Mouse (Mus musculus): ENCODE results near the gene Rps26. TPM values are rescaled to one million over a fixed set of nuclear protein-coding genes. Genes with fewer than 3 reads are reported as not detected.
A peak's percentile ranks its signal among the peaks of the same experiment; 100 is the strongest.

Gene Rps26
- total and polyA plus RNA-seq, 2 experiments from 2014 or later: 398 to 1,580 TPM

- peak; percentile 65 for ATAC-seq (ENCODE audit: low FRiP score)
- Histone ChIP-seq H3K27ac (ENCODE audit: low read depth, low read length) (peak overlapping the region; percentile 77), H3K4me1 (ENCODE audit: insufficient read depth, low read length) (peaks cover 8% of the 10 kb centered on the region; the same call in 1 of the 2 replicates)
These were observed 42.5 kb upstream of the Rps26 start for GRCm38 (mm10) chr10:128668790-128669672.

DNA sequence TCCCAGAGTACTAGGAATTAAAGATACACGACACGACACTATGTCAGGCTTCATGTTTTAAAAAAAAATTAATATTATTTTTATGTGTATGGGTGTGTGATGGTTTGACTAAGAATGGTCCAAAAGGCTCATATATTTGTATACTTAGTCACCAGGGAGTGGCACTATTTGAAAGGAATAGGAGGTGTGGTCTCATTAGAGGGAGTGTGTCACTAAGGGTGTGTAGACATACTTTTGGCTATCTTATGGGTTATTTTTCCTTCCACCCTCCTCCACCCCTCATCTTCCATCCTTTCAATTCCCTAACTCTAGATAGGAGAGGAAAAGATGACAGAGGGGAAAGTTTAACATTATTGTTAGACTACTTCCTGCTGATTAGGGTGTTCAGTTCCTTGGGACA lies 39.3 kb upstream of the Rps26 start:
- Histone ChIP-seq H3K4me1 (ENCODE audit: insufficient read depth, low read length) (0 out of 2 replicates have a peak, but pooled peaks cover 2% of the 10 kb centered on the region), H3K27me3 (ENCODE audit: insufficient read depth, low read length) (no peaks in the 10 kb centered on the region), H3K4me2 (ENCODE audit: low read depth, low read length, poor library complexity, severe bottlenecking) (no peak overlapping the region), H3K4me3 (ENCODE audit: low read depth, low read length) (no peak overlapping the region), H3K27ac (ENCODE audit: low read depth, low read length) (no peak overlapping the region), H3K9me3 (ENCODE audit: low read length) (no peaks in the 10 kb centered on the region), H3K9ac (replicated peaks; ENCODE audit: low read length, poor library complexity, severe bottlenecking) (no peak overlapping the region), H3K36me3 (ENCODE audit: insufficient read depth, low read length) (peaks cover 5% of the 10 kb centered on the region; the same call in 1 of the 2 replicates)
- TF ChIP-seq CTCF (IDR thresholded peaks at IDR 0.05): no peak
- ATAC-seq (ENCODE audit: low FRiP score): no peak
- no peak for DNase-seq (ENCODE audit: low spot score)
- 97% methylated on average over 2 of the region's 2 CpGs for WGBS

More at GRCm38 (mm10) chr10:128668790-128669672, 42.5 kb upstream of the Rps26 start:
- peak; percentile 74 for DNase-seq (ENCODE audit: low spot score)
- Histone ChIP-seq H3K36me3 (ENCODE audit: insufficient read depth, low read length) (peaks cover 12% of the 10 kb centered on the region; the same call in 1 of the 2 replicates), H3K4me2 (ENCODE audit: low read depth, low read length, poor library complexity, severe bottlenecking) (peak overlapping the region; percentile 83), H3K9ac (replicated peaks; ENCODE audit: low read length, poor library complexity, severe bottlenecking) (peak overlapping the region; percentile 84), H3K9me3 (ENCODE audit: low read length) (no peaks in the 10 kb centered on the region), H3K27me3 (ENCODE audit: insufficient read depth, low read length) (no peaks in the 10 kb centered on the region), H3K4me3 (ENCODE audit: low read depth, low read length) (peak overlapping the region; percentile 81)
- TF ChIP-seq CTCF (IDR thresholded peaks at IDR 0.05): no peak; the same call in 1 of the 2 replicates
- under 1% methylated on average over 41 of the region's 42 CpGs for WGBS

GRCm38 (mm10) chr10:128665307-128665706 lies 38.8 kb upstream of the Rps26 start:
- TF ChIP-seq CTCF (IDR thresholded peaks at IDR 0.05): no peak
- DNase-seq (ENCODE audit: low spot score): no peak

GRCm38 (mm10) chr10:128664808-128665207 lies 38.3 kb upstream of the Rps26 start:
- no peak for DNase-seq (ENCODE audit: low spot score)
- 0 out of 2 replicates have a peak, but pooled peaks cover 2% of the 10 kb centered on the region for H3K4me1 ChIP-seq (ENCODE audit: insufficient read depth, low read length)
- no peak overlapping the region for H3K4me2 ChIP-seq (ENCODE audit: low read depth, low read length, poor library complexity, severe bottlenecking)
- WGBS: 74% methylated on average over 3 of the region's 3 CpGs
- no peak for TF ChIP-seq CTCF (IDR thresholded peaks at IDR 0.05)
- ATAC-seq (ENCODE audit: low FRiP score): no peak
- no peaks in the 10 kb centered on the region for H3K36me3 ChIP-seq (ENCODE audit: insufficient read depth, low read length)
- no peaks in the 10 kb centered on the region for H3K27me3 ChIP-seq (ENCODE audit: insufficient read depth, low read length)
- no peak overlapping the region for H3K9ac ChIP-seq (replicated peaks; ENCODE audit: low read length, poor library complexity, severe bottlenecking)
- no peaks in the 10 kb centered on the region for H3K9me3 ChIP-seq (ENCODE audit: low read length)
- H3K27ac ChIP-seq (ENCODE audit: low read depth, low read length): no peak overlapping the region
- H3K4me3 ChIP-seq (ENCODE audit: low read depth, low read length): no peak overlapping the region

More at GRCm38 (mm10) chr10:128665307-128665706, 38.8 kb upstream of the Rps26 start:
- no peaks in the 10 kb centered on the region for H3K27me3 ChIP-seq (ENCODE audit: insufficient read depth, low read length)
- no peak overlapping the region for H3K9ac ChIP-seq (replicated peaks; ENCODE audit: low read length, poor library complexity, severe bottlenecking)
- H3K27ac ChIP-seq (ENCODE audit: low read depth, low read length): no peak overlapping the region
- H3K4me1 ChIP-seq (ENCODE audit: insufficient read depth, low read length): 0 out of 2 replicates have a peak, but pooled peaks cover 2% of the 10 kb centered on the region
- 0 out of 2 replicates have a peak, but pooled peaks cover under 1% of the 10 kb centered on the region for H3K36me3 ChIP-seq (ENCODE audit: insufficient read depth, low read length)
- whole genome bisulfite sequencing: 89% methylated on average over 3 of the region's 3 CpGs
- H3K4me3 ChIP-seq (ENCODE audit: low read depth, low read length): no peak overlapping the region
- ATAC-seq (ENCODE audit: low FRiP score): no peak
- H3K4me2 ChIP-seq (ENCODE audit: low read depth, low read length, poor library complexity, severe bottlenecking): no peak overlapping the region
- no peaks in the 10 kb centered on the region for H3K9me3 ChIP-seq (ENCODE audit: low read length)

- H3K4me3 ChIP-seq (ENCODE audit: low read depth, low read length): no peak overlapping the region
- ATAC-seq (ENCODE audit: low FRiP score) (no peak), DNase-seq (ENCODE audit: low spot score) (no peak)
- H3K9ac ChIP-seq (replicated peaks; ENCODE audit: low read length, poor library complexity, severe bottlenecking): no peak overlapping the region
- no peaks in the 10 kb centered on the region for H3K27me3 ChIP-seq (ENCODE audit: insufficient read depth, low read length)
- no peak for TF ChIP-seq CTCF (IDR thresholded peaks at IDR 0.05)
- 0 out of 2 replicates have a peak, but pooled peaks cover 3% of the 10 kb centered on the region for H3K36me3 ChIP-seq (ENCODE audit: insufficient read depth, low read length)
- H3K9me3 ChIP-seq (ENCODE audit: low read length): no peaks in the 10 kb centered on the region
- H3K27ac ChIP-seq (ENCODE audit: low read depth, low read length): no peak overlapping the region
- H3K4me2 ChIP-seq (ENCODE audit: low read depth, low read length, poor library complexity, severe bottlenecking): no peak overlapping the region
- WGBS: 79% methylated on average over 5 of the region's 5 CpGs
- 0 out of 2 replicates have a peak, but pooled peaks cover 2% of the 10 kb centered on the region for H3K4me1 ChIP-seq (ENCODE audit: insufficient read depth, low read length)
These were observed 37.1 kb upstream of the Rps26 start for GRCm38 (mm10) chr10:128663441-128664220.
